Mouse (Mus musculus): ENCODE results near the gene Gm12184. TPM values are rescaled to one million over a fixed set of nuclear protein-coding genes. Genes with fewer than 3 reads are reported as not detected.
"Not testable (repeated sequence)": the region's sequence is repeated elsewhere in the genome, so short reads cannot be mapped to it uniquely, and the experiment has no call there.

The Gm12184 gene
- total RNA-seq, 4 experiments from 2014 or later, result 1.4 to 3.1 (median 1.8) TPM

DNA sequence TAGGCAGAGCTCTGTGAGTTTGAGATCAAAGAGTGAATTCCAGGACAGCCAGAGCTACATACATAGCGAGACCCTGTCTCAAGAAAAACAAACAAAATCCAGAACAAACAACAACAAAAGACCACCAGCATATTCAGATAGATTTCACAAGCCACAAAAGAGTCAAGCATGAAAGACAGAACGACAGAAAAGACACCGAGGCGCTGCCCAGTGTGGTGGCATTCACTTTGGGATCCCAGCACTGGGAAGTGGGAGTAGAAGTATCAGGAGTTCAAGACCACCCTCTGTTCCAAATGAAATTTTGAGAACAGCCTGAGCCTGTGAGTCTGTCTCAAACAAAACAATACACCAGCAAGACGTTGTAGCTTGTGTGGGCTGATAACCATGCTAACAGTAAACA, 20.4 kb upstream of the Gm12184 start:
- no peak for DNase-seq (ENCODE audit: low spot score in 2 of 2)

DNA sequence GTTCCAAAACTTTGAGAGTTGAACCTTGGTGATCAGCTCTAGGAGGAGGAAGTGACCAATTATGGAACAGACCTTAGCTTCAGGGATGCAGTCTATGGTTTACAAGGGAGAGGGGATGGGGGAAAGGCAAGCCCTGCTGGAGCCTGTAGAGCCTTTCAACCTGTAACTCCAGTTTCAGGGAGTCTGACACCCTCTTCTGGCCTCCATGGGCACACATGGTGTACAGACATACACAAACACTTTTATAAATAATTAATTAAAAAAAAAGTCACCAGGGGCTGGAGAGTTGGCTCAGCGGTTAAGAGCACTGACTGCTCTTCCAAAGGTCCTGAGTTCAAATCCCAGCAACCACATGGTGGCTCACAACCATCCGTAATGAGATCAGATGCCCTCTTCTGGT, 19.9 kb upstream of the Gm12184 start:
- DNase-seq (ENCODE audit: low spot score in 2 of 2), result not testable (repeated sequence)

DNA sequence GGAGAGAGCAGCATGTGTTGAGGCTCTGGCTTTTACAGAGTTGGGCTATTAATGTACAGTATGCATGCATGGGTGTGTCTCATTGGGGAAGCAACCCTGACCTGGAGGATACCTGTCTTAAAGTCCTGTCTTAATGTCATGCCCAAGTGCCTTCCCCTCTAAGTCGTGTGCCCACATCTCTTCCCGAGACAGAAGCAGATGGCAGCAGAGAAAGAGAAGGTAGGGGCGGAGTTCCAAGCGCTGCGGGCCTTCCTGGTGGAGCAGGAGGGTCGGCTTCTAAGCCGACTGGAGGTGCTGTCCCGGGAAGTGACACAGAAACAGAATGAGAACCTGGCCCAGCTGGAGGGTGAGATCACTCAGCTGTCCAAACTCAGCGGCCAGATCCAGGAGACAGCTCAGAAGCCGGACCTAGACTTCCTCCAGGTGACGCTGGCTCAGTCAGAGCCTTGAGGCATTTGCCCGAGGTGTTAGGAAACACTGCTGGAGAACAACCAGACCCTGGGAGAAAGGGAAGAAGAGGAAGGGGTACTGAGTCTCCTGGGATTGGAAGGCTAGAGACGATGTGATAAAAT, 18.9 kb upstream of the Gm12184 start:
- peak in 1 of 2 experiments; percentile 38 for DNase-seq (ENCODE audit: low spot score in 2 of 2)

GRCm38 (mm10) chr11:48844309-48844708, 17.9 kb upstream of the Gm12184 start:
- no peak for DNase-seq (ENCODE audit: low spot score in 2 of 2)

GRCm38 (mm10) chr11:48843202-48843601, 16.7 kb upstream of the Gm12184 start:
- DNase-seq (ENCODE audit: low spot score in 2 of 2), result no peak

DNA sequence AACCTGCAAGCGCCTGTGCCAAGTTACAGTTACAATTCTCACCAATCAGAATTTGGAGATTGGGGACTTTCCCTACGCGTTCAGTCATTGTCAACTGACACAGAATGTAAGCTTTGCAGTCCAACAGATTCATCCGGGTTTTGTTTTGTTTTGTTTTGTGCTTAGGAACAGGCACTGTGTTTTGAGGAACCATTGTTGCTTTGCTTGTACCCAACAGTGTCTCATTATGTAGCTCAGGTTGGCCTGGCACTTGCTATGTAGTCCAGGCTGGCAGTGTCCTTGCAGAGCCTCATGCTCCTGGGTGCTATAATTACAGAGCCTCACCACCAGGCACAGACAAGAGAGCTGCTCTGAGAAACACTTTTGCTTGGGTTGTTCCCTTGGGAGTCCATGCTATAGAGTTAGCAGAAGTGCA, 15.9 kb upstream of the Gm12184 start:
- DNase-seq (ENCODE audit: low spot score in 2 of 2), result no peak

GRCm38 (mm10) chr11:48841213-48841612, 14.8 kb upstream of the Gm12184 start:
- no peak for DNase-seq (ENCODE audit: low spot score in 2 of 2)

DNA sequence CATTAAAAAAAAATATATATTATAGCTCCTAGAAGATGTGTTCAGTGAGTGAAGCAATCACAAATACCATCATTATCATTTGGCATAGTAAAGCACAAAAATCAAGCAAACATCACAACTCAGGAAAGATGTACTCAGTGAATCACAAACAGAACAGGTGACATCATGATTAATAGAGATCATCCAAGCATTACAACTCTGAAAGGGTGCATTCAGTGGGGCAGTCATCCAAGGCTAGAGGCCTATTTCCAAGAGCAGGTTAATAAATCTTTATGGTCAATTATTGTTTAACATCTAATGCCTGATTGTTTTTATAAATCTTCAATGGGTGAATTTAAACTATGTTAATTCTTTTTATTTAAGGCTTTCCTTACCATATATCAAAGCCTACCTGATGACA, 14.3 kb upstream of the Gm12184 start:
- no peak for DNase-seq (ENCODE audit: low spot score in 2 of 2)

GRCm38 (mm10) chr11:48838879-48839680, 12.6 kb upstream of the Gm12184 start:
- DNase-seq (ENCODE audit: low spot score in 2 of 2), result no peak

DNA sequence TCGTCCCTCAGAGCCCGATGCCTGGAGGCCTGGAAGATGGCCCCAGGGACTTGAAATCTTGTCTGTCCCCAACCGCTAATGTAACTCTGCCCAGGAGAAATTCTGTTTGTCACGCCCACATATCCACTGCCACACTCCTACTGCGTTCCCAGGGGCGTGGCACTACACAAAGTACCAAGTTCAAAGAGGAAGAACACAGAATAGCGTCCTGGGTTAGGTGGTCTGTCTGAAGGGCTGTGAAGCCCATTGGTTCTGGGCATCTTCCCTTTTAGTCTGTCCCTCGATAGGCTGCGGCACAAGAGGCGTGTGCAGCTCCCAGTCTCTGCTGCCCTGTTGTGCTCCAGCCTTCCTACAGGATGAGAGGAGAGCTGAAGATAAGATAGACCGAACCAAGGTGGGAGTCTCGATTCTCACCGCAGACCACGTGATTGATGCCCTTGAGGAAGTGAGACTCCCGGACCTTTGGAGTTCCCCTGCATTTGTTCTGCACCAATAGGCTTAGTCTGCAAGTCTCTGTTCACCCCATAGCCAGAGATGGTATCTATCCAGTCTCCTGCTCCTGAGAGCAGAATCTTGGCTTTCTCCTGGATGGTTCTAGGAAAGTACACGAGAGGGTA, 11.8 kb upstream of the Gm12184 start:
- DNase-seq (ENCODE audit: low spot score in 2 of 2), result no peak

DNA sequence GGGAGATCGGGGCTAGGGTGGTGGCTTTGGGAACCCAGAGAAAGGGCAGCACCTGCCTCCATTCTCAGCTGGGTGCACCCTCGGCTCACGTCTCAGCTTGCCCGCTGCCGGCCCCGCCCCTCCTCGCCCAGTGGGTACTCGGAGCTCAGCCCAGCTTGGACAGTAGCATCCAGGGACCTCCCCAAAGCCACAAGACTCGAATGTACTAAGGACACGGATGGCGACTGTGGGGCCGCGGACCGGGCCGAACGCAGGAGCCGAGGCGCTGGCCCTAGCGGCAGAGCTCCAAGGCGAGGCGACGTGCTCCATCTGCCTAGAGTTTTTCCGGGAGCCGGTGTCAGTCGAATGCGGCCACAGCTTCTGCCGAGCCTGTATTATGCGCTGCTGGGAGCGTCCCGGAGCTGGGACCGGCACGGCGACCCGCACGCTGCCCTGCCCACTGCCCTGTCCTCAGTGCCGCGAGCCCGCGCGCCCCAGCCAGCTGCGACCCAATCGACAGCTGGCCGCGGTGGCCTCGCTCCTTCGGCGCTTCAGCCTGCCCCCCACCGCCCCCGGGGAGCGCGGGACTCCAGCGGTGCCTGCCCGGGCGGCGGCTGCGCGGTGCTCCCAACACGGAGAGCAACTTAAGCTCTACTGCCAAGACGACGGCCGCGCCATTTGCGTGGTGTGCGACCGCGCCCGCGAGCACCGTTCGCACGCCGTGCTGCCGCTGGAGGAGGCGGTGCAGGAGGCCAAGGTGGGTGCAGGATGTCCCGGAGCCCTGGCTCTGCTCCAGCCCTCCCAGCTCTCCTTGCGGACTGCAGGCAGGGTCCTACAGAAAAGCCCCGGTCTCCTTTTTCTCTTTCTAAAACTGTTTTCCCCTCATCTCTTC, 11.1 kb upstream of the Gm12184 start:
- peak in 1 of 2 experiments; percentile 65 for DNase-seq (ENCODE audit: low spot score in 2 of 2)

DNA sequence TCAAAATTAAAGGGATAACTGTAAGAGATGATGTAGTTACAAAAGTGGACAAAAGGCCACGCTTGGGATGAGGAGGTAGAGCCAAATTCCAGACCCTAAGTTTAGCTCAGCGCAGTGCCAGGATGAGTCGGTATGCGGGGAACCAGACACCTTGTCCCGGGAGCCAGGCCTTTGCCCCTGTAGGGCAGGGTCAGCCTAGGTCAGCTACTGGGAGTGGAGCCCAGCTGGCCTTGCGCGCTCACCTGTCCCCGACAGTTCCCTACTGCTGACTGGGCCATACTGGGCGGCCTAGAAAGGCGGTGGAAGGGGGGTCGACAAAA, 10.5 kb upstream of the Gm12184 start:
- peak; percentile 80 to 89 for DNase-seq (ENCODE audit: low spot score in 2 of 2)

DNA sequence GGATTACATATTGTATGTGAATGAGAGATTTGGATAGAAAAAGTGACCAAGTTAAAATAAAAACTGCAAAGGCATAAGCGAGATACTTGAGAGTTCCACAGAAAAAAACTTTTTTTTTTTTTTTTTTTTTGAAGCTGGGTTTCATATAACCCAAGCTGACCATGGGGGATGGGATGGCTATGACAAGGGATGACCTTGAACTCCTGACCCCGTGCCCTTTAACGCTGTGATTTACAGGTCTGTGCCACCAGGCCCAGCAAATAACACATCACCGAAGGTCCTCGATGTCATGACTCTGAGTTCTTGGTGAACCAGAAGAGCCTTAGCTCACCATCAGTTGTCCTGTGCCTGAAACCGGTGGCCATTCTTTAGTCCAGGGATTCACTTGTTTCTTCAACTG, 9.5 kb upstream of the Gm12184 start:
- DNase-seq (ENCODE audit: low spot score in 2 of 2), result no peak

DNA sequence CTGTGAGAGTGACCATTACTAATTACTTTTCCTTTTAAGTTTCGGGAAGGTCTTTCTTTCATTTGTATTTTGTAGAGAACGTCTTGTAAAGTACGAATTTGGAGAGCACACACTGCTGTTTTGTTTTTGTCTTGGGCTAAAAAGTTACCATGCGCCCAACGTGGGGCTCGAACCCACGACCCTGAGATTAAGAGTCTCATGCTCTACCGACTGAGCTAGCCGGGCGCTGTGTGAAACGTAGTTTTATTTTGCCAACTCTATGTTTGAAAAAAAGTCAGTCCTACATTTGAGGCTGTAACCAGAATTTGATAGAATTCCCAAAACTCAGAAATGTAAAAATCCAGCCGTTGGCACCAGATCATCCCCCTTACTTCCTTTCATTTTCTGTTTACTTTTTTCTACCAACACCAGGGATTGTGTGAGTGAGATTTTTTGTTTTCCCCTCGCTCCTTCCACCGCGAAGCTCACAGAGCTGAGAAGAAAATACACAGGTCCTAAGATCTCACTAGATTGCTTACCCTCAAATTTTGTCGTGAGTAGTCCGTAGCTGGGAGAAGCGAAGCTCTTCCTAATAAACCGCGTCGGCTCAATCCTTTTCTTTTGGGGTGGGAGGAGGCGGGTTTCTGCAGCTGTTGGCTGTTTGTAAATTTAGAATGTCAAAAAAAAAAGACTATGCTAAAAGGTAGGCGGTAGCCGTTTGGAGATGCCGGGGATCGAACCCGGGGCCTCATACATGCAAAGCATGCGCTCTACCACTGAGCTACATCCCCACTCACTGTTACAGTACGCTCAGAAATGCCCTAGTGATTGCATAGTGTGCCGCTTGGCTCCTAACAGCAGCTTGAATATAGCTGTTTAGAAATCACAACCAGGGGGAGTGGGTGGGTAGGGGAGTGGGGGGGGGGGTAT, 7.5 kb upstream of the Gm12184 start:
- DNase-seq (ENCODE audit: low spot score in 2 of 2), result peak; percentile 85 to 86

GRCm38 (mm10) chr11:48833078-48833730, 6.7 kb upstream of the Gm12184 start:
- DNase-seq (ENCODE audit: low spot score in 2 of 2), result no peak

- DNase-seq (ENCODE audit: low spot score in 2 of 2), result no peak
Observed at GRCm38 (mm10) chr11:48831273-48831672, 4.8 kb upstream of the Gm12184 start.

DNA sequence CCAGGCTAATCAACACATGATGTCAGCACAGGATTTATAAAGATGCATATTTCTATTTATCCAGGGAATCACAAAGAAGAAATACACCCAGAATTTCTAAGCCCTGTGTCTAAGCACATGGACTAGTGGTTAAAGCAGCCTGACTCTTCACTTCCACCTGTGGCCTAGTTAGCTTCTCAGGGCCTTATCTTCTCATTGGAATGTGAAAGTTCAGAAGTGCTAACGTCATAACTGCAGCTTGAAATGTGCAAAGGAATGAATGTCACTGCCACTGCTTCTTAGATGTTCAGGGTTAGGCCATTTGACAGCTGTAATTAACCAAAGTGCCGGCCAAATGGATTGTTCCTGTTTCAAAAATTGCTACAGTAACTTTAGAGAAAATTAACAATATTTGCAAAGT, 3.8 kb upstream of the Gm12184 start:
- DNase-seq (ENCODE audit: low spot score in 2 of 2), result no peak

DNA sequence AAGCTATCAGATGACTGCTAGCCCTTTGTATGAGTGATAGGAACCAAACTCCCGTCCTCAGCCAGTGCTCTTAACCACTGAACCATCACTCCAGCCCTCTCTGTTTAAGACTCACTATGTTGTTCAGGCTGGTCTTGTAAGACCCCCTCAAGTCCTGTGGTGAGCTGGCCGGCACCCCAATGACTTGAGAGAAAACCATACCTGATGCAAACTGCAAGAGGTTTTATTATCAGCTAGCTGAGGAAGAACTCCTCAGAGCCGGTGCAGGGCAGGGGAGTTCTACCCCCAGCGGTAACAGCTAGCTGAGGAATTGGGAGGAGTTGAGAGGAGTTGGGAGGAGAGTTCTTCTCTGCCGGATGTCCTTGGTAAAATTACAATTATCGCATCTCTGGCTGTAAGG, 1.5 kb upstream of the Gm12184 start:
- DNase-seq (ENCODE audit: low spot score in 2 of 2), result no peak

GRCm38 (mm10) chr11:48826752-48827096, 269 bp upstream of the Gm12184 start:
- no peak for DNase-seq (ENCODE audit: low spot score in 2 of 2)

DNA sequence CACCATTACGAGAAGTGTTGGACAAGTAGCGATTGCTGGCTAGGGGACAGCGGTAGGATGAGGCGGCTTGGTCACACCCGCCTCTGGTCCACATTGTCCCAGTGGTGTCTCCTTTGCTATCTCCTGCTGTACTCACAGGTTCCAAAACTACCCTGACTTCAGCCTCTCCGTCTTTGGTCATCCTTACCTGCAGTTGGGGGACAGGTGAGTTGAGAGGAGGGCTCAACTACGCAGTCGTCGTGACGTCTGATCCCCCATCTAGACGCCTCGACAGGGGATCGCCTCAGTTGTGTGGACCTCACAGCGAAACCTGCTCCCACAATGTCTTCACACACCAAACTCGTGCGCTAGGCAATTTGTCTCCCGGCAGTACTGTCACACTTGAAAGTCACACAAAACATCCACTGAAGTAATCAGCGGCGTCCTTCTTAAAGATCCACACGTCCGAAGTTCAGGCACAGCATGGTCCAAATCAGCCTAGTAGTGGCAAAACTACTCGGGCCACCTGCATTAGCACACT, 2.1 kb downstream of the Gm12184 start:
- no peak for DNase-seq (ENCODE audit: low spot score in 2 of 2)

All from gastrocnemius, adult 8-10 months (tissue).